Mouse (Mus musculus) heart, postnatal 14 days (tissue): Measurements from ENCODE around the gene Birc5. TPM values are rescaled to one million over a fixed set of nuclear protein-coding genes. Genes with fewer than 3 reads are reported as not detected.

Experiments
- total RNA-seq, 2 experiments: library from RNA; stranded (reverse); gene quantifications; 2 replicates each; pipeline ENCODE4 v1.2.3; 2021

Gene Birc5
- total RNA-seq, 2 experiments from 2014 or later: 3.8 to 9.8 TPM

Other genes starting within 250 kb of the Birc5 start
- 10 to 100 TPM; 36.2 to 36.5 TPM for gene Tnrc6c, start 195.0 kb upstream of the Birc5 start, total RNA-seq
- 1 to 10 TPM; 5.0 to 7.3 TPM for gene Tmc8, start 67.2 kb upstream of the Birc5 start, total RNA-seq
- gene Tmc6, start 67.1 kb upstream of the Birc5 start, total RNA-seq: 10 to 100 TPM; 27.0 to 30.2 TPM
- gene 6030468B19Rik, start 51.6 kb upstream of the Birc5 start, total RNA-seq: not detected
- gene Gm20708, start 39.6 kb upstream of the Birc5 start, total RNA-seq: 1 to 10 TPM in 1 of 2 experiments, under 1 TPM in 1; 0.98 to 2.3 TPM
- gene Syngr2, start 39.6 kb upstream of the Birc5 start, total RNA-seq: 100 to 1,000 TPM; 108 to 109 TPM
- 1 to 10 TPM; 4.2 to 6.6 TPM for gene Afmid, start 23.3 kb upstream of the Birc5 start, total RNA-seq
- 1 to 10 TPM; 5.6 to 9.7 TPM for gene Tk1, start 23.2 kb upstream of the Birc5 start, total RNA-seq
- gene Tmem235, start 11.5 kb downstream of the Birc5 start, total RNA-seq: not detected
- 1 to 10 TPM; 6.3 to 6.8 TPM for gene Tha1, start 24.2 kb downstream of the Birc5 start, total RNA-seq
- gene Socs3, start 120.8 kb downstream of the Birc5 start, total RNA-seq: 1 to 10 TPM; 4.1 to 5.1 TPM
- 10 to 100 TPM; 20.5 to 22.3 TPM for gene Pgs1, start 137.0 kb downstream of the Birc5 start, total RNA-seq